Mouse (Mus musculus): Measurements from ENCODE around the gene Adap2.
"Not testable (repeated sequence)": the region's sequence is repeated elsewhere in the genome, so short reads cannot be mapped to it uniquely, and the experiment has no call there.

The Adap2 gene

DNA sequence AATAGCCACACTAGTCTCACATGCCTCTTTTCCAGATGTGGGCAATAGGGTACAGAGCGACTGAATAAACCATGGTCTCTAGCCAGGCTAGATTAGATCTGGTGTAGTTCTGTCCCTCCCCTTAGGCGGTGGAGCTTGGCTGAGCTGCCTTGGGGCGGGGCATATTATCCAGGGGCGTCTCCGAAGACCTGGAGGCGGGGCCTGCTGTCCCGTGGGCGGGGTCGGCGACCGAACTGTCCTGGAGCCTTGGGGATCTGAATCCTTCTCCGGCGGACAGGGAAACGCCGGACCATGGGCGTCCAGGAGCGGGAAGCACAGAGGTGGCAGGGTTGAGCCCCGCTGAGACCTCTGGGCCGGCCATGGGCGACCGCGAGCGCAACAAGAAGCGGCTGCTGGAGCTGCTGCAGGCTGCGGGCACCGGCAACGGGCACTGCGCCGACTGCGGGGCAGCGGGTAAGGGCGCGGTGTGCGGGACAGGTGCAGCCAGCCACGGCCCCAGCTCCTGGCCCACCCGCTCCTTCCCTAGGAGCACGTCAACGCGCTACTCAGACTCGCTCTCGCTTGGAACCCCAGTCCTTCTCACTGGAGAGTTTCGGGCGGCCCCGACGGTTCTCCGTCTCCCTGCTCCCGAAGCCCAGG is at the start of gene Adap2:
Gene Adap2, plus strand, starts transcription at position 249 of the 639 bp plus-strand sequence.
- DNase-seq = peak; percentile 66 to 79

GRCm38 (mm10) chr11:80104407-80104806 is 49.5 kb upstream of the Adap2 start:
- DNase-seq = no peak

- DNase-seq = no peak
Measured at GRCm38 (mm10) chr11:80116411-80116810, 37.5 kb upstream of the Adap2 start.

DNA sequence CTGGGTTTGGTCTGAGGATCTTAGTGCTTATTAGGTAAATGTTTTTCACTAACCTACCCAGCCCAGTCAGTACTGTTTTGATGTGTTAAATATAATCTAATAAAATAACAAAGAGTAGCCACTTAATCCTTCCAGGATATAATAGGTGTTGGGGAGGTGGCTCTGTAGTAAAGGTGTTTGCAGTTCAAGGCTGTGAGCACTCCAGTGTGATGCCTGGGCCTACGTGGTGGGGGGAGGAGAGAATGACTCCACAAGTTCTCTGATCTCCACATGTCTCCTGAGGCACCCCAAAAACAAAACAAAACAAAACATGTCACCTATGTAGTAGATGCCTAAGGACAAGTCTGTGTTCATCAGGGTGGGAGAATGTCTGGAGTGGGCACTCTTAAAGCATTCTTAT is 21.9 kb upstream of the Adap2 start:
- DNase-seq = no peak

- DNase-seq = no peak
Measured at GRCm38 (mm10) chr11:80134744-80135143, 19.2 kb upstream of the Adap2 start.

- no peak for DNase-seq
Measured at GRCm38 (mm10) chr11:80135954-80136683, 17.8 kb upstream of the Adap2 start.

DNA sequence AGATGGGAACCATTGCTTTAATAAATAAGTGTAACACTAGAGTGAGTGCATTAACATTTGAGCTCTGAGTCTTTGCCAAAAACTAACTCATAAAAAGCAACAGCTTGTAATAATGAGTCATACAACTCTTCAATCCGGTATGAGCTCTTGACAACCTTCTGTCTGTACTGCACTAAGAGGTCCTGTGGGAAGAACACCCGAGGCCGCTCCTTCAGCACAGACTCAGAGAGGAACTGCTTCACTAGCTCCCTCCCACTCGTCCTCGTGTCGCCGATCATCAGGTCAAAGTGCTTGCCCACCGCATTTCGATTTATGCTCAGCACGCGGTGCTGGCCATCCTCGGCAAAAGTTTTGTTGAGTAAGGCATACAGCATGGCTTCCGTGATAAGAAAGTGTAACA is 17.1 kb upstream of the Adap2 start:
- DNase-seq = no peak

DNA sequence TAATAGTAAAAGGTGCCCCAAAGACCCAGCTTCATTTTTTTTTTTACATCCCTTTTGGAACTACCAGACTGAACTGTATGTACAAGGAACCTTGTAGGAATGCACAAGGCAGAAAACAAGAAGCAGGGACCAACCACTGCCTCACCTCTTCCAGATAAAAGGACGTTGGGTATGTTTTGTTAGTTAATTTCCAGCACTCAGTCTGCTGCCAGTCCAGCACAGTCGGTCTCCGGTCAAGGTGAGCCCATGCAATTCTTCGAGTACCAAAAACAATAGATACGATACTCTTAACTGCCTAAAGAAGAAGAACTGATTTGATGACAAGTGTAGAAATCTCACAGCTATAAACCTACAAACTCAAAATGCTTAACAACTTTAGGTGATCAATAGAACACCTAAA is 16.1 kb upstream of the Adap2 start:
- no peak for DNase-seq

DNA sequence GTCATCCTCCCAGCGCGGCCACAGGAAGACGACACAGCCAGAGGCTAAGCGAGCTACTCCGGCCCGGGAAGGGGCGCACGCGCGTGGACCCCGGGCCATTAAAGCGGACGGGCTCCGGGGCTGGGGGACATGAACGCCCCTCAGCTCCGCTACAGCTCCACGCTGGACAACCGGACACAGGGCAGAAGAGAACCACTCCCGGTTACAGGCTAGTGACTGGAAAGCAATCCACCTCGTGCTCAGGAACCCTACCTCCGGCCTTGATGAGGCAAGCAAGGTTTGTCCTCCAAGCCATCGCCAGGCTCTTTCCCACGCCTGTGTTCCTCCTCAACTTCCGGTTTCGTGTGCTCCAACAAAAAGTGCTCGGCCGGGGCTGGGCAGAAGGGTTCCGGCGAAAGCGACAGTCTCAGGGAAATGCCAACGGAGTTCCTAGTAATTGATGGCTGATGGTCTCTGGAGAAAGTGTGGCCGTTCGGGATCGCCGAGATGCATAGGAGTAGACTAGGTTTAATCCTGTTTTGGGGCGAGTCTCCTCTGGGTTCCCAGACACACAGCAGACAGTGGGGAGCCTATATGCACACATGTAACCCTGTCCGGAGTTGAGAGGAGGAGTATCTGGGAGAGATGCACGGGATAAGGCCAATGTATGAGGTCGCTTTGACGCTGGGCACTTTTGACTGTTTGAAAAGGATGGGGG is 11.9 kb upstream of the Adap2 start, which contains the start of gene Tefm:
Gene Tefm, minus strand, starts transcription at position 351 of the 697 bp plus-strand sequence.
- peak; percentile 90 to 91 for DNase-seq

- DNase-seq = peak in 1 of 2 experiments; percentile 4
Measured at GRCm38 (mm10) chr11:80142872-80143271, 11.0 kb upstream of the Adap2 start.

- DNase-seq = no peak
Measured at GRCm38 (mm10) chr11:80145787-80146275, 8.1 kb upstream of the Adap2 start.

GRCm38 (mm10) chr11:80147748-80148147 is 6.2 kb upstream of the Adap2 start:
- DNase-seq = no peak

- DNase-seq = no peak
Measured at GRCm38 (mm10) chr11:80148313-80148712, 5.6 kb upstream of the Adap2 start.

DNA sequence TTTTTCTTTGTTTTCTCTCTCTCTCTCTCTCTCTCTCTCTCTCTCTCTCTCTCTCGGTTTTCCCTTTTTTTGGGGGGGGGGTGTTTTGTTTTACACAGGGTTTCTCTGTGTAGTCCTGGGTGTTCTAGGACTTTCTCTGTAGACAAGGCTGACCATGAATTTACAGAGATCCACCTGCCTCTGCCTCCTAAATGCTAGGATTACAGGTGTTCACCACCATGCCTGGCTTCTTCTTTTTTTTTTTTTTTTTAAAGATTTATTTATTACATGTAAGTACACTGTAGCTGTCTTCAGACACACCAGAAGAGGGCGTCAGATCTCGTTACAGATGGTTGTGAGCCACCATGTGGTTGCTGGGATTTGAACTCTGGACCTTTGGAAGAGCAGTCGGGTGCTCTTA is 4.9 kb upstream of the Adap2 start:
- not testable (repeated sequence) for DNase-seq

DNA sequence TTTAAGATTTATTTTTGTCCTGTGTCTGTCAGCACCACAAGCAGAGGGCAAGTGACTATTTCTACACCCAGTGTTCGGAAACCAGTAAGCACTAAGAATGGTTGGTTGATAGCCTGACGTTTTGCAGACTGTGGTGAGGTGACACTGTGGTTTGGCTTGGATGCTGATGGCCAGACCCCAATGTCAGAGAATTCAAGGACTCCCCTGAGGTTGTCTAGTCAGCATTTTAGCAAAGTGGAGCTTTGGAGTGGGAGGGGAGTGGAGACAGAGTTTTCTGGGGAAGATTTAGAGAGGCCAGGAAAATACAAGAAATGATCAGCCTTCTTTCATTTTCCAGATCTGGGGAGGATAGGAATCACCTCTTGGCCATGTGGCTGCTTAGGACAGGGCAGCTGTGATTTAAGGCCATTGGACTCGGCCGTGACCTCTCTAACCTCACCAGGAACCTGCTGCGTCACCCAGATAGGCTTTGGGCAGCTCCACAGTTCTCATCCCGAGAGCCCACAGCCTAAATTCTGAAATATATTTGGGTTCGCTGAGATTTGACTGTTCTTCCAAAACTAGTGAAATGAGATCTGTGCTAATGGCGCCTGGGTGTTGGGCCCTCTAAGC is 4.4 kb upstream of the Adap2 start:
- DNase-seq = no peak

- DNase-seq = no peak
Measured at GRCm38 (mm10) chr11:80150566-80150965, 3.3 kb upstream of the Adap2 start.

- DNase-seq = no peak
Measured at GRCm38 (mm10) chr11:80151541-80151940, 2.4 kb upstream of the Adap2 start.

GRCm38 (mm10) chr11:80152376-80152775 is 1.5 kb upstream of the Adap2 start:
- no peak for DNase-seq

DNA sequence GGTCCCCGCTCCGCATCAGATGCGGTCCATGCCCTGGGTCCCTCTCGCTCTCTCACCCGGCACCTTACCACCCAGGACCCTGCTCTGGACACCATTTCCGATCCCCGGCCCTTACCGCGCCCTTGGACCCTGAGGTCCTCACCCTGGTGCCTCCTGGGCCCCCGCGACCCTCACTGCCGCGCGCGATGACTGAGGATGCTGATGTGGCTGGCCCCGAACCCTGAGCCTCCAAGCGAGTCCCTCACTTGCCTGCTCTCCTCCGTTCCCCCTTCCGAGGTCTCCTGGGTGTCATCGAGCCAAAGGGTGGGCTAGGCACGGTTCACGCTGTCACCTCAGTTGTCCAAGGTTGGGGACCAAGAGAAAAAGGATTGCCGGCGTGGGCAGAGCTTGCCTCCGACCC is 596 bp downstream of the Adap2 start:
- DNase-seq = no peak

GRCm38 (mm10) chr11:80155541-80155940 is 1.6 kb downstream of the Adap2 start:
- DNase-seq = no peak

DNA sequence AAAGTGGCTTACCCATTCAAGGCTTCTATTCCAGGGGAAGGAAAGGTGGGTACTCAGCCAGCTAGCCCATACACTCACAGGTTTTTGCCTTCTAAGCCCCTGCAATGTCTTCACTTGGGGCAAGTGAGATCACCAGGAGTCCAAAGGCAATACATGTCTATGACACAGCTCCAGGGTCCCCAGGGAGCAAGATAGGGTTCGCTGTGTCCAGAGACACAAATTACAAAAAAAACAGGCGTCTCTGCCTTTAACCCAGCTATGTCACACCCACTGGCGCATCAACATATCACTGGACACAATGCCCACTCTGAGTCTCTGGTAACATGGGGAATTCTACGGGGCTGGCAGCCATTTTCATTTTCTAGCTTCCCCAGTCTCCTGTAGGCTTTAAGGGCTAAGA is 2.1 kb downstream of the Adap2 start:
- DNase-seq = no peak

- DNase-seq = no peak
Measured at GRCm38 (mm10) chr11:80156841-80157240, 2.9 kb downstream of the Adap2 start.

DNA sequence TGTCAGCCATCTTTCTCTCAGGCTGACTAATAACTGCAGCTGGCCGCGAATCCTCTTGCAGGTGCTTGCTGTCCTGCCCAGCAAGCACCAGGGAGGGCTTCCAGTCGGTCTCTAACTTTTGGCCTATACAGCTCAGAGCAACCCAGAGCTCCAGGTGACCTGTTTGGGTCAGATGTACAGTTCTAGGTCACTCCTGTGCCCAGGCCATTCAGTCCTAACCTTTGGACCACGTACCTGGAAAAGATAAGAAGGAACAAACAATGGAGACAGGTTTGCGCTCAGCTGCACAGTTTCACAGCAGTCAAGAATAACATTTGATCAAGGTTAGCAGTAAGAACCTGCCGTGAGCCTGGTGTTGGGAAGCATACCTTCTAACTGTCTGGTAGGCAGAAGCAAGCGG is 5.1 kb downstream of the Adap2 start:
- DNase-seq = no peak
